Mouse (Mus musculus): ENCODE results near the gene A030005L19Rik.

GRCm38 (mm10) chr1:82938666-82939065 is 25.5 kb downstream of the A030005L19Rik start:
- TF ChIP-seq CTCF (conservative IDR thresholded peaks at IDR 0.05; ENCODE audit: low read length), result no peak
- no peak for TF ChIP-seq POU5F1 (IDR thresholded peaks at IDR 0.05; ENCODE audit: borderline replicate concordance, low read length)
